Mouse (Mus musculus) olfactory bulb, adult 2 months (tissue): ENCODE data around the gene Lrp11.

Source experiments
- CTCF ChIP-seq: fragments of 200-500 bp; IDR thresholded peaks from 2 replicates; pipeline ENCODE4 v1.5.1; 2012; ENCODE audit warnings: low read depth, mild to moderate bottlenecking, low read length, moderate library complexity; ENCODE audit not compliant: insufficient read depth
- POLR2A ChIP-seq: fragments of 200-500 bp; IDR thresholded peaks from 2 replicates; pipeline ENCODE4 v1.6.1; 2012; ENCODE audit warnings: mild to moderate bottlenecking, low read depth, low read length, moderate library complexity; ENCODE audit not compliant: insufficient read depth

DNA sequence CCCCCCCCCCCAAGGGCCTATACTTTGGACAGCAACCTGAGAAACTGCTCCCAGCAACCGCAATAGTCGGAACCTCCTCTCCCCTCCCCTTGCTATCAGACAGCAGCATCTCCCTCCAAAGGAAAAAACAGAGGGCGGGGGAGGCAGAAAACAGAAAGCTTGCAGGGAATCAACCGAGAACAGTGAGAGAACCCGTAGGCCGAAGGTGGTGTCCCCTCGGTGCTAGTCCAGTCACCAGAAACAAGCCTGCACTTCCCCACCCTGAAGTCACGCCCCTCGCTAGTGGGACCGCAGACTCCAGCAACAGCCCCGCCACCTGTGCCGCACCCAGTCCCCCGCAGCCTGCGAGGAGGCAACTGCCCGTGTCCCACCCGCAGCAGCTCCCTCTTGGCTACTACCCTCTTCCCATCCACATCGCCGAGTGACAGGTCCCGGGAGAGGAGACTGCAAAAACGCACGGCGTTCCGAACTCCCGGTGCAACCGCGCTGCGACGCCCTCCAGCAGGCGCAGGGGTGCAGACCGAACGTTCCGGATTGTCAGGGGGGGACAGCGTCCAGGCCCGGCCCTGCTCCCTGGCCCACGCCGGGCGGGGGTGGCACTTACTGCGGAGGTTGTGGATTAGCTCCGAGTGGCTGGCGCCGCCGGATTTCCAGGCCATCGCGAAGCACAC lies 73.0 kb downstream of the Lrp11 start:
- TF ChIP-seq POLR2A = no peak
- no peak for TF ChIP-seq CTCF
